Mouse (Mus musculus) hindbrain, embryonic 16.5 days (tissue): Measurements from ENCODE around the gene Rnf111. TPM values are rescaled to one million over a fixed set of nuclear protein-coding genes. Genes with fewer than 3 reads are reported as not detected.

Source experiments
- ATAC-seq: fragments of 200-750 bp; cut with Nextera tagmentation; 2 replicates; pipeline ENCODE4 v1.8.0; 2017; ENCODE audit warnings: moderate TSS enrichment, moderate library complexity
- H3K27ac ChIP-seq: fragments of 300-500 bp; sonication (generic); 2 replicates; pipeline ENCODE4 v1.5.1; 2014; ENCODE audit warnings: low read depth, mild to moderate bottlenecking, control low read depth, low read length, moderate library complexity
- H3K27me3 ChIP-seq: fragments of 300-500 bp; sonication (generic); replicated peaks from 2 replicates; pipeline ENCODE4 v1.6.1; 2014; ENCODE audit warnings: low read length; ENCODE audit not compliant: control insufficient read depth, insufficient read depth
- H3K36me3 ChIP-seq: fragments of 300-500 bp; sonication (generic); 2 replicates; pipeline ENCODE4 v1.6.1; 2014; ENCODE audit warnings: mild to moderate bottlenecking, low read length, moderate library complexity, mixed read lengths; ENCODE audit not compliant: control insufficient read depth, insufficient read depth
- H3K4me1 ChIP-seq: fragments of 300-500 bp; sonication (generic); 2 replicates; pipeline ENCODE4 v1.6.1; 2014; ENCODE audit warnings: low read depth, low read length; ENCODE audit not compliant: control insufficient read depth, insufficient read depth
- H3K4me2 ChIP-seq: fragments of 300-500 bp; sonication (generic); 2 replicates; pipeline ENCODE4 v1.6.1; 2014; ENCODE audit warnings: mild to moderate bottlenecking, low read length, control low read depth, moderate library complexity
- H3K4me3 ChIP-seq: fragments of 300-500 bp; sonication (generic); 2 replicates; pipeline ENCODE4 v1.5.1; 2014; ENCODE audit warnings: mild to moderate bottlenecking, low read length, control low read depth, moderate library complexity
- H3K9ac ChIP-seq: fragments of 300-500 bp; sonication (generic); 2 replicates; pipeline ENCODE4 v1.6.1; 2014; ENCODE audit warnings: low read depth, mild to moderate bottlenecking, control low read depth, low read length, moderate library complexity
- H3K9me3 ChIP-seq: fragments of 300-500 bp; sonication (generic); 2 replicates; pipeline ENCODE4 v1.6.1; 2014; ENCODE audit warnings: mild to moderate bottlenecking, low read length, moderate library complexity; ENCODE audit not compliant: control insufficient read depth
- WGBS: fragments of 180-500 bp; shearing (Covaris S2); extraction: QIAGEN DNeasy Blood & Tissue Kit; methylation state at CpG from one replicate; pipeline ENCODE4 v1.1.7; 2014; 5-methylcytosine and 5-hydroxymethylcytosine counted together
- polyA plus RNA-seq: library from polyadenylated mRNA; unstranded; fragments of >200 nt; fragmentation: Nextera tagmentation; extraction: Ambion mirVana; gene quantifications from 2 replicates; pipeline ENCODE4 v1.2.1, GENCODE M21; 2015

Gene Rnf111
- polyA plus RNA-seq, 1 experiment from 2014 or later: 23.2 TPM

DNA sequence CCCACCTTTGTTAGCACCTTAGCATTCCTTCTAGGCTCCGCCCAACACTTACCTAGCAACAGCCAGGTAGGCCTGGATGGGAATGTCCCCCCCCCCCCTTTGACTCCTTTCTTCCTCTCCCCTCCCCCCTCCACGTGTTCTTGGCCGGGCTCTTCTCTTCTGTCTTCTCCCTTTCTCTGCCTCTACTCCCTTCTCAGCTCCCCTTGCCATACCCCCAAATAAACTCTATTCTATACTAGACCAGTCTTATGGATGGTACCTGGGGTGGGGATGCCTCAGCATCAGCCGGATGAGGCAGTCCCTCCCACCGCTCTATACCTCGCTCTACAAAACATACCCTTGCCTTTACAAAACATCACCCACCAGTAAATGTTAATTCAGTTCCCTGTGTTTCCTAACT lies 38.1 kb upstream of the Rnf111 start:
- no peaks in the 10 kb centered on the region for H3K36me3 ChIP-seq
- peak overlapping the region; percentile 68 for H3K4me3 ChIP-seq
- ATAC-seq: no peak
- H3K4me1 ChIP-seq: peaks cover 13% of the 10 kb centered on the region
- H3K9ac ChIP-seq: peak overlapping the region; percentile 80
- no peaks in the 10 kb centered on the region for H3K9me3 ChIP-seq
- H3K27ac ChIP-seq: no peak overlapping the region
- H3K27me3 ChIP-seq: no peaks in the 10 kb centered on the region
- WGBS: 7% methylated on average over 6 of the region's 6 CpGs
- peak overlapping the region; percentile 95 for H3K4me2 ChIP-seq

DNA sequence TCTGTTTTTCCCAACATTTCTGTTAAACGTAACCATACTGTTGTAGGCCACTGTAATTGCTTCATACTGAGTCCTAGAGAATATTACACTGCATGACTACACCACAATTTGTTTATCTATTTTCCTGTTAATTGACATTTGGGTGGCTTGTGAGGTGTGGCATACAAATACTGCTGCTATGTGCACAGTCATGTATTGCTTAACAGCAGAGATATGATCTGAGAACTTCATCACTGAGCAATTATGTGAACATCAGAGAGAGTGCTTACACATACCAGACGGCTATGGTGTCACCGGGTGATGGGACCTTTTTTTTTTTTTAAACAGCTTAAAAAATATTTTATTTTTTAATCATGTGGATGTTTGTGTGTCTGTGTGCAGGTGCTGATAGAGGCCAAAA lies 29.8 kb upstream of the Rnf111 start:
- Histone ChIP-seq H3K27ac (no peak overlapping the region), H3K36me3 (no peaks in the 10 kb centered on the region), H3K4me2 (no peak overlapping the region), H3K27me3 (no peaks in the 10 kb centered on the region), H3K4me1 (no peaks in the 10 kb centered on the region), H3K9ac (no peak overlapping the region), H3K9me3 (no peaks in the 10 kb centered on the region), H3K4me3 (no peak overlapping the region)
- WGBS: 84% methylated on average over 3 of the region's 3 CpGs
- no peak for ATAC-seq

DNA sequence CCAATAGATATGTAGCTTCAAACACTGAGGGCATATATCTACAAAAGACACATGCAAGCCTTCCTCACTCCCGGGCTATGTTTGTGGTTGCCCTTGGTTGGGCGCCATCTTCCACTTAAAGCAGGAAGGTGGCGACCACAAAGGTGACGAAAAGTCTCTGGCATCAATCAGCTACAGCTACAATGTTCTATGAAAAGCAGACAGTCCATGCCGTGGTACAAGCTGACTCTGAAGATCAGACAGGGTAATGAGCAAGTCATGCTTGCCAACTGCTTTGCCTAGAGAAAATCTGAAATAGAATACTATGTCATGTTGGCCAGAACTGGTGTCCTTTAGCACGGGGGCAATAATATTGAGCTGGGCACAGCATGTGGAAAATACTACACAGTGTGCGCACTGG lies 20.8 kb upstream of the Rnf111 start:
- no peak overlapping the region for H3K4me3 ChIP-seq
- ATAC-seq: no peak
- 88% methylated on average over 7 of the region's 7 CpGs for WGBS
- H3K9me3 ChIP-seq: no peaks in the 10 kb centered on the region
- no peaks in the 10 kb centered on the region for H3K36me3 ChIP-seq
- H3K9ac ChIP-seq: no peak overlapping the region
- H3K4me2 ChIP-seq: no peak overlapping the region
- H3K27me3 ChIP-seq: no peaks in the 10 kb centered on the region
- H3K27ac ChIP-seq: no peak overlapping the region
- H3K4me1 ChIP-seq: no peaks in the 10 kb centered on the region

DNA sequence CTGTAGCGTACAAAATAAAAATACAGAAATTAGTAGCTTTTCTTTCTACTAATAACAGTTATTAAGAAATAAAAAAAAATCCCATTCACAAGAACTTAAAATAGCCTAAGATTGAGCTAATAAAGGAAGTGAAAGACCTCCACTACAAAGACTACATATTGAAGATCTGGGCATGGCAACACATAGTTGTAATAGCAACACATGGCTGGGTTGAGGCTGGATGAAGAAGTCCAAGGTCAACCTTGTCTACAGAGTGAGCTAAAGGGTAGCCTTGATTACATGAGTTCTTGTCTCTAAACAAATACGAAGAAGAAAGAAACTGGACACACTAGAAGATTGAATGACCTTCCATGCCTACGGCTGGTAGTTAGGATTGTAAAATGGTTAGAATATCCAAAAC lies 20.3 kb upstream of the Rnf111 start:
- H3K9ac ChIP-seq: no peak overlapping the region
- no peak overlapping the region for H3K4me3 ChIP-seq
- 90% methylated on average over 3 of the region's 3 CpGs for WGBS
- no peak for ATAC-seq
- H3K4me1 ChIP-seq: no peaks in the 10 kb centered on the region
- H3K4me2 ChIP-seq: no peak overlapping the region
- H3K27me3 ChIP-seq: no peaks in the 10 kb centered on the region
- no peaks in the 10 kb centered on the region for H3K9me3 ChIP-seq
- H3K27ac ChIP-seq: no peak overlapping the region
- no peaks in the 10 kb centered on the region for H3K36me3 ChIP-seq

DNA sequence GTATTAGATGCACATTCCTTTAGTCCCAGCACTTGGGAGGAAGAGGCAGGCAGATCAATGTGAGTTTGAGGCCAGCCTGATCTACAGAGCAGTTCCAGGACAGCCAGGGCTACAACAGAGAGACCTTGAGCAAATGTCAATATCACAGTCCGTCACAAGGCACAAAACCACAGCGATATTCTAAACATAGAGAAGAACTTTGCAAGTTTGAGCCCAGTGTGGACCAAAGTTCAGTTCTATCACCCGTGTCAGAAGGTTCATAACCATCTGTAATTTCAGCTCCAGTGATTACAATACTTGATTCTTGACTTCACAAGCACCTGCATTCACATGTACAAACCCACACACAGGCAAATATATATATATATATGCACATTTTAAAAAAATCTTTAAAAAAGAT lies 17.1 kb upstream of the Rnf111 start:
- WGBS: 91% methylated on average over 3 of the region's 3 CpGs
- Histone ChIP-seq H3K36me3 (no peaks in the 10 kb centered on the region), H3K27ac (no peak overlapping the region), H3K9ac (no peak overlapping the region), H3K9me3 (no peaks in the 10 kb centered on the region), H3K4me3 (no peak overlapping the region), H3K4me2 (no peak overlapping the region), H3K4me1 (no peaks in the 10 kb centered on the region), H3K27me3 (no peaks in the 10 kb centered on the region)
- no peak for ATAC-seq

DNA sequence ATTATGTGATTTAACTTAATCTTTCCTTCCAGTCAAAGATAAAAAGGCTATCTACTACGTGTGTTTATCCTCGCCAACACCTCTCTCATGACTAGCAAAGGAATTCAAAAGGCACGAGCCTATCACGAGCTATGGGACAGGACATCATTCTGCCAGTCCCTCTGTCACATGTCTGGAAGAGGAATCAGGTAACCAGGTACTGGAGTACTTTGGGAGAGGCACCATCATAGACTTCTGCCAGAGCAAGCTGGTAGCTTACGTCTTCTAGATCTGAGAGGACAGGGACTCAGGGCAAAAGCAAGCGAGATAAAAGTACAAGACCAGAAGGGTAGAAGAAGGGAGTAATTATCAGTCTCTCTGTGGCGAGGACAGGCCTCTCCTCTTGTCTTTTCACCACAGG lies 8.2 kb upstream of the Rnf111 start:
- H3K4me3 ChIP-seq: no peak overlapping the region
- no peaks in the 10 kb centered on the region for H3K4me1 ChIP-seq
- no peak overlapping the region for H3K27ac ChIP-seq
- no peaks in the 10 kb centered on the region for H3K27me3 ChIP-seq
- ATAC-seq: no peak
- H3K9me3 ChIP-seq: no peaks in the 10 kb centered on the region
- H3K9ac ChIP-seq: no peak overlapping the region
- 85% methylated on average over 7 of the region's 7 CpGs for whole genome bisulfite sequencing
- no peaks in the 10 kb centered on the region for H3K36me3 ChIP-seq
- no peak overlapping the region for H3K4me2 ChIP-seq

DNA sequence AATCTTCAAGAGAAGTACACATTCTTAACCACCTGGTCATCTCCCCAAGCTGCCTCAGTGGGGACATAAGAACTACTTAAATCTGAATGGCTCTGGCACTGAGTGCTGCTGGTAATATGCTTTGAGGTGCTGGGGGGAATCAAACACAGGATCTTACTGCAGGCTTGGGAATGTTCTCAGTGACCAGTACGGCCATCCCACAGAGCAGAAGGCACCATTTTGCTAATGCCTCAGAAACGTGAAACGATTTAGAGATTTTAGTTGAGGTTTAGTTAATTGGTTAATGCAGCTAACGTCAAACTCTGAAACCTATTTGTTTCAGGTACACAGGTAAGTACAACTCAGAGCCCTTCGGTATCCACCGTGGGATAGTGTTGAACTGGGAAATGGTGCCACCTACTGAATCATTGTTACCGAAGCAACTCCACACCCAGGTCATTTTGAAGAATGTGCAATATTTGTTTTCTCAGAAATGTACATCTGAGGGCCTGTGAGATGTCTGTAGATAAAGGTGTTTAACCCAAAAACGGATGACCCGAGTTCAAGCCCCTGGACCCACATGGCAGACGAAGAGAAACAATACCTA lies 7.6 kb upstream of the Rnf111 start:
- H3K9ac ChIP-seq: no peak overlapping the region
- H3K4me2 ChIP-seq: no peak overlapping the region
- H3K9me3 ChIP-seq: no peaks in the 10 kb centered on the region
- ATAC-seq: no peak
- no peak overlapping the region for H3K4me3 ChIP-seq
- H3K4me1 ChIP-seq: no peaks in the 10 kb centered on the region
- no peaks in the 10 kb centered on the region for H3K27me3 ChIP-seq
- no peaks in the 10 kb centered on the region for H3K36me3 ChIP-seq
- no peak overlapping the region for H3K27ac ChIP-seq
- WGBS: 69% methylated on average over 10 of the region's 10 CpGs

DNA sequence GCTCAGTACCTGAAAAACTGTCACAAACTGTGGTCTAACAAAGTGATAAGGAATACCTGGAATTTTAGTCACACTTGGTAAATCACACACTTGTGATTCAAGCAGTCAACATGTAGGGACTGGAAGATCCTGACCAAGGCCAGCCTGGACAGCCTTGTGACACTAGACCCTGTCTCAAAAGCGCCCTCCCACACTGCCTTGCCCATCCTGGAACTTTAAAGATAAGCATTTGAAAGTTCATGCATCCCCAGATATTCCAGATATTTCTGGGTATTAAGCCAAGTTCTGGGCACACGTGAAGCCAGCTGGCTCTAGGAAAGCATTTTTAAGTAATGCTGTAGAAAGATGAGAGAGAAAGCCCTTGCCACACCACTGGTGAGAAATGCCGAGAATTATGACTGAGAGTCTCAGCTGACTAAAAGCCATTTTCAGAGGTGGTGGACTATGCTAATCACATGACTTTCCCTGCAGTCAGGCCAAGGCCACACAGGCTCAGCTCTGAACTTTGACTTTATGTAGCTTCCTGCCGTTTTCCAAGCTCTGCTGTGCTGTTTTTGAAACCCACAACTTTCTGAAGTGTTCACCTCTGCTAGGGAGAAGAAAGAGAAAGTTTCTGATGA lies 6.5 kb upstream of the Rnf111 start:
- 76% methylated on average over 4 of the region's 4 CpGs for WGBS
- Histone ChIP-seq H3K4me1 (no peaks in the 10 kb centered on the region), H3K4me2 (no peak overlapping the region), H3K27ac (no peak overlapping the region), H3K9ac (no peak overlapping the region), H3K4me3 (no peak overlapping the region), H3K36me3 (no peaks in the 10 kb centered on the region), H3K27me3 (no peaks in the 10 kb centered on the region), H3K9me3 (no peaks in the 10 kb centered on the region)
- ATAC-seq: no peak

DNA sequence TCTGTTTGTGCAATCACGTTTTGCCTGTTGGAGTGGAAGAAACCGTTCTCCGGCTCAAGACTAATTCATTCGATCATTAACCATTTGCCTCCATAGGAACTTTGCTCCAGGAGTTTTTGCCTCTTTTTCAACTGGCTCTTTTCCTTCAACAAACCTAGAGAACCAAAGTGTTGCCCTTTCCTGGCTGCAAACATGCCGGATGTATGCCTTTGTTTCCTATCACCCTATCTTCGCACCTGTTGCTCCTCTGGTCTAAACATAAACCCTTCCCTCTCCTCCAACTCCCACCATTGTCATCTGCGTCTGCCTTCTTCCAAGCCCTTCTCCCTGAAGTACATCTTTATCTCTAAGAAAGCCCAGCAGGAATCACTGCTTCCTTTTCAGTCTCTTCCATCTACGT lies 3.3 kb upstream of the Rnf111 start:
- Histone ChIP-seq H3K27me3 (no peaks in the 10 kb centered on the region), H3K36me3 (no peaks in the 10 kb centered on the region), H3K9ac (no peak overlapping the region), H3K9me3 (no peaks in the 10 kb centered on the region), H3K4me3 (no peak overlapping the region), H3K4me2 (no peak overlapping the region), H3K27ac (no peak overlapping the region), H3K4me1 (peaks cover 11% of the 10 kb centered on the region)
- WGBS: 78% methylated on average over 8 of the region's 8 CpGs
- ATAC-seq: no peak
